Mouse (Mus musculus): ENCODE data around the gene Dbx1.

The Dbx1 gene

GRCm38 (mm10) chr7:49632391-49632790 is 4.3 kb downstream of the Dbx1 start:
- DNase-seq: no peak

GRCm38 (mm10) chr7:49631885-49632284 is 4.8 kb downstream of the Dbx1 start:
- no peak for DNase-seq

- no peak for DNase-seq
These were observed 16.5 kb downstream of the Dbx1 start for GRCm38 (mm10) chr7:49620160-49620559.

- no peak for DNase-seq
These were observed 19.6 kb downstream of the Dbx1 start for GRCm38 (mm10) chr7:49617087-49617486.

GRCm38 (mm10) chr7:49616258-49616735 is 20.4 kb downstream of the Dbx1 start:
- DNase-seq: peak; percentile 49

- DNase-seq: no peak
These were observed 31.5 kb downstream of the Dbx1 start for GRCm38 (mm10) chr7:49604965-49605795.

- DNase-seq: no peak
These were observed 32.4 kb downstream of the Dbx1 start for GRCm38 (mm10) chr7:49604244-49604643.

GRCm38 (mm10) chr7:49601191-49601975 is 35.3 kb downstream of the Dbx1 start:
- peak; percentile 90 for DNase-seq

GRCm38 (mm10) chr7:49599950-49600349 is 36.7 kb downstream of the Dbx1 start:
- DNase-seq: no peak

GRCm38 (mm10) chr7:49598225-49598624 is 38.4 kb downstream of the Dbx1 start:
- peak; percentile 43 for DNase-seq

GRCm38 (mm10) chr7:49597776-49598175 is 38.9 kb downstream of the Dbx1 start:
- no peak for DNase-seq

GRCm38 (mm10) chr7:49589635-49590034 is 47.0 kb downstream of the Dbx1 start:
- no peak for DNase-seq

- DNase-seq: no peak
These were observed 50.0 kb downstream of the Dbx1 start for GRCm38 (mm10) chr7:49586530-49587120.

- DNase-seq: no peak
These were observed 53.5 kb downstream of the Dbx1 start for GRCm38 (mm10) chr7:49583176-49583575.

GRCm38 (mm10) chr7:49582551-49582950 is 54.1 kb downstream of the Dbx1 start:
- DNase-seq: no peak

GRCm38 (mm10) chr7:49581951-49582350 is 54.7 kb downstream of the Dbx1 start:
- no peak for DNase-seq

Measured in right cerebral cortex, adult 18-20 months (tissue).